Mouse (Mus musculus): Measurements from ENCODE around the gene Masp2.

Masp2 gene

GRCm38 (mm10) chr4:148601871-148602270 is 483 bp upstream of the Masp2 start:
- no peak for DNase-seq

DNA sequence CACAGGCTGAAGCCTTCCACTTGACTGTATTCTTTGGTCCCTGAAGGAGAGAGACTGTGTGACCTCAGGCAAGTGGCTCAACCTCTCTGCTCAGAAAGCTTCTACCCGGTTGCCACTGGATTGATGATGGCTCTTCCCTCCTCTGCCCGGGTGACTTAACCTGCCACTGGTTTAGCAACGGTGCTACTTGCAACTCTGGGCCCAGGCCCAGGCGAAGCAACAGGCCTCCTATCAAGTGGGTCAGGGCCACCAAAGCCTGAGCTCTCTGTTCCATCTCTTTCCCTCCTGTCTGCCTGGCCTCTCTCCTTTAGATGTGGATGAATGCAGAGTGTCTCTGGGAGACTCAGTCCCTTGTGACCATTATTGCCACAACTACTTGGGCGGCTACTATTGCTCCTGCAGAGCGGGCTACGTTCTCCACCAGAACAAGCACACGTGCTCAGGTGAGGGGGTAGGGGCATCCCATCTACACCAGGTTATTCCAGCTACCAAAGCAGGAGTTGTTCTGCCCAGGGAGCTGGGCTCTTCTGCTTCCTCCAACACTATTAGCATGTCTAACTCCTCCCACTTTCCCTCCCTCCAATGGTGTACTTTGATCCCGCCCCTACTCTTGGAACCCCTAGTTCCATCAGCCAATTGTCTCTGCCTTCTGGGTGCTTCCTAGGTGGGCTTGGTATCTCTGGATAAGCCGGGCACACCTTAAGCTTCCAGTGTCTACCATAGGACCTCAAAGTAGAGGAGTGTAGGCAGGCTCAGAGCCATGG is 1.2 kb downstream of the Masp2 start:
- no peak for DNase-seq

DNA sequence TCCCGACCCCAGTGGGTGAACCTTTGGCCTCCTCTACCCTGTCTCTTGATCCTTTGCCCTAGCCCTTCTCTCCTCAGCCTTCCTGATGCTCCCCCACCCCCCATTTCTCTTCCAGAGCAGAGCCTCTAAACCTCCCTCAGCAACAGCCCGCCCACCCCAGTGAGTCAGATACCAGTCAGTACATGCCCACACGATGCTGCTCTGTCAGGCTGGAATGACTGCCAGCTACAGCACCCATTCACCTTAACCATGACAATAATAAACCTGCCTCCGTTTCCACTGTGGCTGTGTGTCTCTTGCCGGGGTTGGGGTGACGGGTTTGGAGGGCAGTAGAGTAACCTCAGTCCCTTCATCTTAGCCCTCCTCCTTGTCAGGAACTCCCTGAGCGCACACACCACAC is 1.8 kb downstream of the Masp2 start:
- DNase-seq: no peak

DNA sequence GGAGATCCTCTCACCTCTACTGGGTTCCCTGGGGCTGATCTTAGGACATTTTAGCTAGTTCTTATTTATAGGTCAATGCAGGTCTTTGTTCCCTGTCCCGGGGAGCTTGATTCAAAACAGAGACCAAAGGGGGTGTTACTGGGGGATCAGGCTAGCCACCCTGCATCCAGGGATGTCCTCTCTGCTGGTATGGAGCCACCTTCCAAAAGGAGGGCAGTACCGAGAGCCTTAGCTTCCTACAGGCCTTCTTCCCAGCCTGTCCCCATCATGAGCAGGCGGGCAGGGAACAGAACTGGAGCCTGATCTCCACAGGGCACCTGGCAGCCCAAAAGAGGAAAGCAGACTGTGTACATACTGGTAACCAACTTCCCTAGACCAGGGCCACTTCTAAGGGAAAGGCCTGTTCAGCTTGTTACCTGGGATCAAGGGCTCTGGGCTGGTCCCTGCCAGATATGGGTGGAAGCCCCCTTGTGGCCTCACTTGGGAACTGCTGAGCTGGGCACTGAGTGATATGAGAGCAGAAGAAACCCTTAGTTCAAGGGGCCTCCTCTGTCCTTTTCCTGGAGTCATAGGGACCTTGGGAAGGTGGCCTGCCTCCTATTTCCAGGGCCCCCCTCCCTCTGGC is 2.3 kb downstream of the Masp2 start:
- peak; percentile 67 to 69 for DNase-seq

DNA sequence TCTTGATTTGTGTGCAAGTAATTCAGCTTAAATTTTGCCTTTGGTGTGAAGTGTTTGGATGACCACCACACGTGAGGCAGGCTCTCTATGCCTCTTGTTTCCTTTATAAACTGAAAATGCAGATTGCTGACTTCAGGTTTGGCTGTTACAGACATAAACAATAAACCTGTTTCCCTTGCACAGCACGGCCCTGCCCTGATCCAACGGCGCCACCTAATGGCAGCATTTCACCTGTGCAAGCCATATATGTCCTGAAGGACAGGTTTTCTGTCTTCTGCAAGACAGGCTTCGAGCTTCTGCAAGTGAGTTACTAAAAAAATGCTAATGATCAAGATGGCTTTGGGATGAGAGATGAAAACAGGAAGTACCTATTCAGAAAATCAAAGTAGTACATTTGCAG is 5.4 kb downstream of the Masp2 start:
- DNase-seq: peak; percentile 72 to 76

GRCm38 (mm10) chr4:148609805-148610204 is 7.5 kb downstream of the Masp2 start:
- DNase-seq: no peak

DNA sequence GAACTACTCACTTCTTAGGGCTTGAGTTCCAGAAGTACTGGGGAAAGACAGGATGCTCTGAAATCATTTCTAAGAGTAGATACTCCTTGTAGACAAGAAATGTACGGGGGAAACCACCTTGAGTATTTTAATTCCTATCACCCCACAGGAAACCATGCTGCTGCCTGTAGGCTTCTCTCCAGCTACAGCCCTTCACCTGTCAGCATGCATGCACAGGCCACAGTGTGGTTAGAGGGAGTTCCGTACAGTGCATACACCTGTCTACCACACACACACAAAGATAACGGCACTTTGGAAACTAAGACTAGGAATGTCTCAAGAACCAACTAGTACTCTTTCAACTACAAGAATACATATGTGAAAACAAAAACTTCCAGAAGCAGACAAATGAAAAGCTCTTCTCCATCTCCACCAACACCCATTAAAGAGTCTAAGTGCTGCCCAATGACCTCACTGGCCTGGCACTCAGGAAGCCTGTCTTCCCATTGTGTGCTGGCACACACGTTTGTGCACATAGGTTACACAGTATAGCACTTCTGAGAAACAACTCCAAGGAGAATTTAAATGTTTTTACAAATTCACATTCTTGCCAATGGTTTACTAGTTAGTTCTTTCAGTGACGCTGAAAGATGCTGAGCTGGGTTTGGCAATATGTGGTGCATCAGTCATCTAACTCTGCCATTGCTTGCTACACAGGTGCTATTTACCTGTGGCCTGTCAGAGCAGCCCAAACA is 8.4 kb downstream of the Masp2 start:
- DNase-seq: no peak

GRCm38 (mm10) chr4:148612557-148612956 is 10.2 kb downstream of the Masp2 start:
- no peak for DNase-seq

GRCm38 (mm10) chr4:148613738-148614137 is 11.4 kb downstream of the Masp2 start:
- DNase-seq: no peak

DNA sequence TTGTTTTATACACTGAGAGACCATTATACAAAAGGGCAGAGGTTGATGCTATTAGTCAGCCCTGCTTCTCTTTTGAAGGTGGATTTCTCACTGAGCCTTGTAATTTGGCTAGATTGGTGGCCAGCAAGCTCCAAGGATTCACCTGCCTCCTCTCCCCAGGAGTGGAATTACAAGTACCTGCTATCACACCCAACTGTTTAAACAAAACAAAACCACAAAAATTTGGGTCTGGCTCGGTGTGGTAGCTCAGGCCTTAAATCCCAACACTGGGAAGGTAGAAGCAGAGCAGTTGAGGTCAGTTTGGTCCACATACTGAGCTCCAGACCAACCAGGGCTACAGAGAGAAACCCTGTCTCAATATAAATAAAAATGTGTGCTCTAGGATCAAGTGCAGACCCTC is 17.5 kb downstream of the Masp2 start:
- DNase-seq: no peak

GRCm38 (mm10) chr4:148620718-148621117 is 18.4 kb downstream of the Masp2 start:
- no peak for DNase-seq

DNA sequence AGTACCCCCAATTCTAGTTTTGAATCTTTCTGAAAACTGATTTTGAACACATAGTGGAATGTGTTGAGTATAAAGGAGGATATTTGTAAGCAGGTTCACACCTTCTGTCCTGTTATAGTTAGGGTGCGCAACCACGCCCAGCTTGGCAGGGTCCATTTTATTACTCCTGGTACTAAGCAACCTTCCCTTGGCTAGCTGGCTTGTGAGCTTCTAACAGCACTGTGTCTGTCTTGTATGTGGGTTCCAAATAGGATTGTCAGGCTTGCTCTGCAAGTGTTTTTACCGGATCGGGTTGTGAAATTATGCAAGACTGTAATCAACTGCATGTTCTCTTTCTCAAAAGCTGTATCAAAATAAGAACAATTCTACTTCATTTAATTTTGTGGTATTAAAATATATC is 20.1 kb downstream of the Masp2 start:
- no peak for DNase-seq

- DNase-seq: no peak
Observed at GRCm38 (mm10) chr4:148623609-148624008, 21.3 kb downstream of the Masp2 start.

- DNase-seq: no peak
Observed at GRCm38 (mm10) chr4:148625010-148625409, 22.7 kb downstream of the Masp2 start.

DNA sequence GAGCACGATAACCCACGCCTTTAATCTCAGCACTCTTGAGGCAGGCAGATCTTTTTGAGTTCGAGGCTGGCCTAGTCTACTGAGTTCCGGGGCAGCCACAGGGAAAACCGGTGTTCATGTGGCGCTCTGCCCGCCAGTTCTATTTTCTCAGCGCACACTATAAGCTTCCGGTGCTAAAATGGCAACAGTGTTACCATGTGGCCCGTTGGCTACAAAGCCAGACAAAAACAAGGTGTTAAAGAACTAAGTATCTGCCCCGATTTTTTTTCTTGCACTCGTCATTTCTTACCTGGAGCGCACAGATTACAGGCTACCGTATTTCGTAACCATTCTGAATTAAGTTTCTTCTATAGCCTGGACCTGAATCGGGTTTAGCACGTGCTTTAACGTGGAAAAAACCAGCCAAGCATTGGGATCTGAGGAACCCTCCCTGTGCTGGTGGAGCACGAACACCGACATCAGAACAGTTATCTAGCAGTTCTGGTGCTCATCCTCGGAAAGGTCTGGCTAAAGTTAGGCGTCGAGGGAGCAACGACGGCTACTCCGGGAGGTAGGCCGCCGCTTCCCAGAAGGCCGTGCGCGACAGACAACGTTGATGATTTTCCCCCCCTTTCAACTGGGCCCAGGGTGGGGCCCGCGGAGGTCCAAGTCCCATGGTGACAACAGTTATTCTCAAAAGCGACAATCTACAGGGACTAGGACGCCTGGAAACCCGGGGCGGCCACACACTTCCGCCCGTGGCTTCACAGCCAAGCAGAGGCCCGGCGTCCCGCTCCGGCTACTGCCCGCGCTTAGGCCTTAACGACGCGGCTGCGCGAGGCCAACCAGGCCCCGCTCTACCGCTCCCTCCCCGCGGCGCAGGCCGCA is 23.6 kb downstream of the Masp2 start:
- DNase-seq: peak; percentile 31 to 44

DNA sequence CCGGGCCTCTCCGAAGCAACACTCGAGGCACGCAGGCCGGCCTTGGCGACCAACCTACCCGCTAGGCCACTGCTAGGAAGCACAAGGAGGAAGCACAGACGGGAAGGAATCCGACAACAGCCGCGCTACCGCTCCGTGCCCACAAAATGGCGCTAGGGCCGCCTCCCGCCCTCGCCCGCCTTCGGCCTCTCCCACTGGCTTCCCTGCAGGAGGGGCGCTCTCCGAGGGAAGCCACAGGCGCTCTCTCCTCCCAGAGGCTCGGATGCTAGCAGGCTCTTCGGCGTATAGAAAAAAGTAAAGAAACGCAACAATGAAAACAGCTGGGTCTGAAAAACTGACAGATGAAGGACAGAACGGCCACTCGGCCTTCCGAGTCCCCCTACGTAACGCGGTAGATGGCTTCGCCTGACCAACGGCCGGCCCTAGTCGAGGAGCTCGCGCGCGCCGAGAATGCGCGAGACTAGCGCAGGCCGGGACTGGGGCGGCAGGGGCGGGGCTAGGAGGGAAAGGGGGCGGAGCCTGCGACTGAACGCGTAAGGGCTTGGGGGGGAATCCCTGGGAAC is 24.4 kb downstream of the Masp2 start, which contains the start of gene Tardbp:
Gene Tardbp, minus strand, starts transcription at position 397 of the 563 bp plus-strand sequence.
- DNase-seq: peak; percentile 96 to 97

DNA sequence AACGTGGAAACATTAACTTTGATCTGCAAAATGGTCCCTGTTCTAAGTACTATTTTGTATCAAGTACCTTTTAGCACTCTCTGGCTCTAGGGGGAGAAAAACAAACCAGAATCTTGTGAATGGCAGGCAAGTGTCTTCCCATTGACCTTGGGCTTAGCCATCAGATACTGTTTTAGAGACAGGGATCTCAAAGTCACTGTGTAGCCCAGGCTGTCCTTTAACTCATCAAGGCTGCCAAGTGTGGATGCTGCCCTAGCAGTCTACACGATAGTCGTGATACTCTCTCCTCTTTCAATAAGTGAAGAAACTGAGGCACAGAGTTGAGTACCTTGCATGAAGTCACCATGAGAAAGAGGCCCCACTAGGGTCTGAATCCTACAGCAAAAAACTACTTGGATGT is 24.9 kb downstream of the Masp2 start:
- DNase-seq: no peak

DNA sequence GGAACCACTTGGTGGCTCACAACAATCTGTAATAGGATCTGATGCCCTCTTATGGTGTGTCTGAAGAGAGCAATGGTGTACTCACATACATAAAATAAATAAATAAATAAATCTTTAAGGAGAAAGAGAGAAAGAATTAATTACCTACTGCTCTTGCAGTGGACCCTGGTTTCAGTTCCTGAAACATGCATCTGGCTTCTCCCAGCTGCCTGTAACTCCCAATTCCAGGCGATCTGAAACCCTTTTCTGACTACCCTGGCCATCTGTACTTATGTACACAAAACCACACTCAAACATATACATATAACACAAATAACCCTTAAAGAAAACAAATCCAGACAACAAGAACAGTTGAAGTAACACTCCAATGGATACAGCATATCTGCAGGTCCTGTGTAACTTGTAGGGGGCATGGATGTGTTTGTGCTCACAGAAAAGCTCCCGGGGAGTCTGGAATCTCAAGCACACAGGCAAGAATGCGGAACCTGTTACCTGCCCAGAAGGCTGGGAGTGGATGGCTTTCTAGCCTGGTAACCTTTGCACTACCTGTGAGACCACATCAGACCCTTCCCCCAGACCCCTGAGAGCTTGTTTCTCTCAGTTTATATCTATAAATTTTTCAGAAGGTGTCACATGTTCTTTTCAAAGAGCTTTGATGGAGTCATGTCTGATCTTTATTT is 29.8 kb downstream of the Masp2 start:
- no peak for DNase-seq

- no peak for DNase-seq
Observed at GRCm38 (mm10) chr4:148633395-148634061, 31.2 kb downstream of the Masp2 start.

- no peak for DNase-seq
Observed at GRCm38 (mm10) chr4:148635309-148635708, 33.0 kb downstream of the Masp2 start.

DNA sequence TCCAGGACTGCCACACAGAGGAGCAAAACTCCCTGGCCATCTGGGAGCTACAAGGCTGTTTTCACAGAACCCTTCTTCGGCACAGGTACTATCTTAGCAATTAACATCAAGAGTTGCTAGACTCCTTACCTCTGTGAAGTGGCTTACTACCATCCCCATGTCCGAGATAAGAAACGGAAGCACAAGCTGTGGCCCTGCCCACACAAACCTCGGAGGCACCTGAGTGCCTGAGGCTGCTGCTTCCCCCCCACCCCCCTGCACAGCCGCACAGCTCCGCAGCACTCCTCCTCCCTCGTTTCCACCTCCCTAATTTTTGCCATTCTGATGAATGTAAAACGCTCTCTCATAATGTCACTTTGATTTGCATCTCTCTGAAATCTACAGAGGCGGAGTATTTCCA is 35.9 kb downstream of the Masp2 start:
- DNase-seq: no peak
